Mouse (Mus musculus): ENCODE measurements around the gene Hnrnpa3. TPM values are rescaled to one million over a fixed set of nuclear protein-coding genes. Genes with fewer than 3 reads are reported as not detected.

Gene Hnrnpa3
- polyA plus RNA-seq, 1 experiment from 2014 or later: 230 TPM

DNA sequence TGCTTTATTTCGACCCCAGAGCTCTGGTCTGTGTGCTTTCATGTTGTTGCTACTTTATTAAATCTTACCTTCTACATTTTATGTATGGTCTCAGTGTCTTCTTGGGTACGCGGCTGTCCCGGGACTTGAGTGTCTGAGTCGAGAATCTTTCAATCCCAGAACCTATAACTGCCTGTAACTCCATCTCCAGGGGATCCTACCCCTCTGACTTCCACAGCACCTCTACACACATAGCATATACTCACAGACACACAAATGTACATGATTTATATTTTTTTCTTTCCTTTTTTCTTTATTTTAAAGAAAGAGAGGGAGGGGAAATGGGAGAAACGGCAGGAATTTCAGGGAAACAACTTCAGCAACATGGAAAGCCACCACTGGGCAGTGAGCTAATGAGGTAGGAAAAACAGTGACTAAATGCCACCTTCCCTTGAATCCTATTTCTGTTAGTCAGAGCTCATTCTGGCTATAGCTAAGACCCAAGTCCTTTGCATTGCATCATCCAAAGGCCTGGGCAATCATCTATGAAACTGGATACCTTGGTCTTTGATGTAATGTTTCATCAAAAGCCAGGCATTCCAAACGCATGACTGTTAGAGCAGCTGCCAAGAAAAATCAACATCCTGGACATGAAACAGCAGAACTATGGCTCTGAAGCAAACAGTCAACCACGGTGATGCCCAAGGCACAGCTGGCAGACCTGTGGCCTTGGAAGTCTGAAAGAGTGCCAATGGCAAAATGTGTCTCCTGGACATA lies 16.1 kb upstream of the Hnrnpa3 start:
- no peak overlapping the region for H3K4me2 ChIP-seq (ENCODE audit: low read length)
- peak; percentile 45 for DNase-seq (ENCODE audit: low spot score)
- no peak overlapping the region for H3K9ac ChIP-seq (ENCODE audit: low read length)
- 0 out of 2 replicates have a peak, but pooled peaks have one; percentile 36 for ATAC-seq (replicated peaks; ENCODE audit: low FRiP score, low TSS enrichment, low read depth)
- no peaks in the 10 kb centered on the region for H3K27me3 ChIP-seq (replicated peaks; ENCODE audit: control insufficient read depth, insufficient read depth, low read length)
- H3K36me3 ChIP-seq (ENCODE audit: control insufficient read depth, insufficient read depth, low read length): no peaks in the 10 kb centered on the region
- H3K4me1 ChIP-seq (replicated peaks; ENCODE audit: control insufficient read depth, insufficient read depth, low read length): peaks cover 10% of the 10 kb centered on the region
- H3K9me3 ChIP-seq (ENCODE audit: control insufficient read depth, low read length): peaks cover 4% of the 10 kb centered on the region; the same call in 1 of the 2 replicates
- no peak overlapping the region for H3K27ac ChIP-seq (ENCODE audit: low read depth)
- WGBS: 70% methylated on average over 8 of the region's 8 CpGs
- H3K4me3 ChIP-seq (ENCODE audit: low read depth, low read length): no peak overlapping the region

DNA sequence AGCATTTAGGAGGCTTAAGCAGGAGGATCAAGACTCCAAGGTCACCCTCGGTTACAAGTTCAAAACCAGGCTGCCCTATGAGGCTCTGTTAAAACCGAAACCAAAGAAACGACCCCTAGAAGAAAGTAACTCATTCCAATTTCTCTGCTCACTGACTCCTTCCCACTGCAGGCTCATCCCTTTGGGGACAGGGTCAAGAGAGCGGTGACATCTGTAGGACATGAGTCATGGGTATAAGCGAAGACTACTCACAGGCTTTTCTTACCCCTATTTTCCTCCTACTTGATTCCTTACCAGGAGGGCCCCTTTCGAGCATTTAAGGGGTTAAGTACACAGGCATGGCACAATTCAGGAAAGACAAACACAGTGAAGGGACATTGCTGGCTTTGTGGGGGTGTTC lies 15.1 kb upstream of the Hnrnpa3 start:
- Histone ChIP-seq H3K36me3 (ENCODE audit: control insufficient read depth, insufficient read depth, low read length) (no peaks in the 10 kb centered on the region), H3K4me3 (ENCODE audit: low read depth, low read length) (no peak overlapping the region), H3K9me3 (ENCODE audit: control insufficient read depth, low read length) (peaks cover 4% of the 10 kb centered on the region; the same call in 1 of the 2 replicates), H3K9ac (ENCODE audit: low read length) (no peak overlapping the region), H3K4me2 (ENCODE audit: low read length) (no peak overlapping the region), H3K27me3 (replicated peaks; ENCODE audit: control insufficient read depth, insufficient read depth, low read length) (no peaks in the 10 kb centered on the region), H3K27ac (ENCODE audit: low read depth) (no peak overlapping the region), H3K4me1 (replicated peaks; ENCODE audit: control insufficient read depth, insufficient read depth, low read length) (peaks cover 10% of the 10 kb centered on the region)
- DNase-seq (ENCODE audit: low spot score) (no peak), ATAC-seq (replicated peaks; ENCODE audit: low FRiP score, low TSS enrichment, low read depth) (no peak)
- WGBS: 76% methylated on average over 6 of the region's 6 CpGs

DNA sequence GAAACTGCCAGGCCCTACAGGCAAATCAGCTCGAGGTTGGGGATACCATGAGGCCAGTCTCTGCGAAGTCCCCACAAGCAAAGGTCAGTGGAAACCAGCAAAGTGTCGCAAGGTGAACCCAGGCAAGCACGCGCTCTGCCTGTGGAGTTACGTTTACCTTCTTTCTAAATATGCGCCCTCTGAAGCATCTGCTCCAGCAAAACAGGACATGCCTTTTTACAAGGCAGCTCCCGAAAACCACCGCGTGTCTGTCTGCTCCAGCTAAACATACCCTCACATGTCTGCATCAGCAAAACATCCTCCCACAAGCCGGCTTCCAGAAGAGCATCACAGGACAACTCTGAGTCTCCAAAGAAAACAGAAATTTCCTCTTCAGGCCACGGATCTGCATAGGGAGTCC lies 13.8 kb upstream of the Hnrnpa3 start:
- H3K36me3 ChIP-seq (ENCODE audit: control insufficient read depth, insufficient read depth, low read length): no peaks in the 10 kb centered on the region

DNA sequence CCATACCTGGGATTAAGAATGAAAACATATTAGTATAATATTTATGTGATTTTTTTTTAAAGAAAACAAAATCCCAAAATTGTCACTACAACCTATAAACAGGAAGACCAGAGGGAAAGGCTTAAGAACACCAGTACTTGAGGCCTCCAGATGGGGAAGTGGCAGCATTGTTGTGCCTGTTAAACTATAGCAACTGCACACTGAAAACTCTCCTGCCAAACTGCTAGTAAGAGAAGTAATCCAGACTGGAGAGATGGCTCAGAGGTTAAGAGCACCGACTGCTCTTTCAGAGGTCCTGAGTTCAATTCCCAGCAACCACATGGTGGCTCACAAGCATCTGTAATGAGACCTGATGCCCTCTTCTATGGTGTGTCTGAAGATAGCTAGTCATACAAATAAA lies 8.6 kb upstream of the Hnrnpa3 start:
- H3K27ac ChIP-seq (ENCODE audit: low read depth): no peak overlapping the region
- H3K27me3 ChIP-seq (replicated peaks; ENCODE audit: control insufficient read depth, insufficient read depth, low read length): no peaks in the 10 kb centered on the region
- DNase-seq (ENCODE audit: low spot score) (no peak), ATAC-seq (replicated peaks; ENCODE audit: low FRiP score, low TSS enrichment, low read depth) (no peak)
- H3K4me2 ChIP-seq (ENCODE audit: low read length): no peak overlapping the region
- no peaks in the 10 kb centered on the region for H3K36me3 ChIP-seq (ENCODE audit: control insufficient read depth, insufficient read depth, low read length)
- no peak overlapping the region for H3K4me3 ChIP-seq (ENCODE audit: low read depth, low read length)
- H3K9me3 ChIP-seq (ENCODE audit: control insufficient read depth, low read length): no peaks in the 10 kb centered on the region
- H3K9ac ChIP-seq (ENCODE audit: low read length): no peak overlapping the region
- WGBS: 88% methylated on average over 1 of the region's 1 CpGs
- H3K4me1 ChIP-seq (replicated peaks; ENCODE audit: control insufficient read depth, insufficient read depth, low read length): no peaks in the 10 kb centered on the region

More for the DNA sequence above, 13.8 kb upstream of the Hnrnpa3 start:
- no peak overlapping the region for H3K4me2 ChIP-seq (ENCODE audit: low read length)
- no peak for ATAC-seq (replicated peaks; ENCODE audit: low FRiP score, low TSS enrichment, low read depth)
- H3K27me3 ChIP-seq (replicated peaks; ENCODE audit: control insufficient read depth, insufficient read depth, low read length): no peaks in the 10 kb centered on the region
- no peak overlapping the region for H3K27ac ChIP-seq (ENCODE audit: low read depth)
- H3K4me3 ChIP-seq (ENCODE audit: low read depth, low read length): no peak overlapping the region
- H3K9me3 ChIP-seq (ENCODE audit: control insufficient read depth, low read length): peaks cover 4% of the 10 kb centered on the region; the same call in 1 of the 2 replicates
- DNase-seq (ENCODE audit: low spot score): no peak
- peaks cover 10% of the 10 kb centered on the region for H3K4me1 ChIP-seq (replicated peaks; ENCODE audit: control insufficient read depth, insufficient read depth, low read length)
- 89% methylated on average over 12 of the region's 12 CpGs for WGBS
- no peak overlapping the region for H3K9ac ChIP-seq (ENCODE audit: low read length)

DNA sequence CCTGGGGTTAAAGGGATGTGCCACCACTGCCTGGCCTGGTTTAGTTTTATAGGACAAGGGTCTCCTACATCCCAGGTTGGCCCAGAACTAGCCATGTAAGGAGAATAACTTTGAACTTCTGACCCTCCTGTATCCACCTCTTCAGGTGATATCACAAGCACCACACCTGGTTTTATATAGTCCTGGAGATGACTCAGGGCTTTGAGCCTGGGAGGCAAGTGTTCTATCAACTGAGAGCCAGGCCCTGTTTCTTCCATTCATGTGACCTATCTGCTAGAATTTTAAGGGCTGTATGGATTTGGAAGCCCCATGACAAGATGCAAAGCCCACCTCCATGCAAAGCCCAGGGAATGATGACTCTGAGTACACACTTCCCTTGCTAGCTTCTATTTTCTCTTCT lies 5.9 kb upstream of the Hnrnpa3 start:
- DNase-seq (ENCODE audit: low spot score): no peak
- H3K4me3 ChIP-seq (ENCODE audit: low read depth, low read length): no peak overlapping the region
- no peak overlapping the region for H3K9ac ChIP-seq (ENCODE audit: low read length)
- H3K36me3 ChIP-seq (ENCODE audit: control insufficient read depth, insufficient read depth, low read length): no peaks in the 10 kb centered on the region
- no peaks in the 10 kb centered on the region for H3K9me3 ChIP-seq (ENCODE audit: control insufficient read depth, low read length)
- no peaks in the 10 kb centered on the region for H3K27me3 ChIP-seq (replicated peaks; ENCODE audit: control insufficient read depth, insufficient read depth, low read length)
- no peak overlapping the region for H3K27ac ChIP-seq (ENCODE audit: low read depth)
- H3K4me2 ChIP-seq (ENCODE audit: low read length): no peak overlapping the region
- peaks cover 8% of the 10 kb centered on the region; the same call in 1 of the 2 replicates for H3K4me1 ChIP-seq (replicated peaks; ENCODE audit: control insufficient read depth, insufficient read depth, low read length)
- no peak for ATAC-seq (replicated peaks; ENCODE audit: low FRiP score, low TSS enrichment, low read depth)

DNA sequence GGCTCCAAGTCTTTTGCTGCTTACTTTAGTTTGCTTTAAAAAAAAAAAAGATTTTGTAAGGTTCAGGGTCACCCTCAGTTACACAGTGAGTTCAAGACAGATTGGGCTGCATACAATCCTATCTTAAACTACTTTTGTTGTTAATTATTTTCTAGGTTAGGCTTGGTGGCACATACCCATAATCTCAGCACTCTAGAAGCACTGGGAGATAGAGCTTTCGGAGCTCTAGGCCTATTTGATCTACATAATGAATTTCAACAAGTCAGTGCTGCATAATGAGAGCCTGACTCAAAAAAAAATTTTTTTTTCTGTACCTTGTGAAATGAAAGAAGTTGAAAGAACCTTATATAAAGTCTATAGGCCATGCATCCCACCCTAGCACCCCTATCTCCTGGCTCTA lies 4.4 kb upstream of the Hnrnpa3 start:
- no peak for ATAC-seq (replicated peaks; ENCODE audit: low FRiP score, low TSS enrichment, low read depth)
- no peaks in the 10 kb centered on the region for H3K9me3 ChIP-seq (ENCODE audit: control insufficient read depth, low read length)

DNA sequence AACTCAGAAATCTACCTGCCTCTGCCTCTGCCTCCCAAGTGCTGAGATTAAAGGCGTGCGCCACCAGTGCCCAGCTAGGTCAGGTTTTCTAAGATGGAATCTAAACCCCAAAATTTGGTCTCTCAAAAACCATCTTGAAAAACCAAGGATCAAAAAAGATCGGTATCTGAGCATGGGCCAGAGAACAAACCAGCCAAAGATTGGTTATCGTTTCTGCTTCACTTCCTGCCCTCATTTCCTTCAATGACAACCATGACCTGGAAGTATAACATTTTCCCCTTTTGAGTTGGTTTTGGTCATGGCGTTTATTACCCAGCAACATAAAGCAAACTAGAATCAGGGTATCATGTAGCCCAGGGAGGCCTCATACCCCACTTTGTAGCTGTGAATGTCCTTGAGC lies 2.1 kb upstream of the Hnrnpa3 start:
- DNase-seq (ENCODE audit: low spot score) (no peak), ATAC-seq (replicated peaks; ENCODE audit: low FRiP score, low TSS enrichment, low read depth) (no peak)
- H3K27ac ChIP-seq (ENCODE audit: low read depth): peak overlapping the region; percentile 97; the same call in 1 of the 2 replicates
- peaks cover 14% of the 10 kb centered on the region; the same call in 1 of the 2 replicates for H3K4me1 ChIP-seq (replicated peaks; ENCODE audit: control insufficient read depth, insufficient read depth, low read length)
- H3K9me3 ChIP-seq (ENCODE audit: control insufficient read depth, low read length): no peaks in the 10 kb centered on the region
- peaks cover 12% of the 10 kb centered on the region for H3K36me3 ChIP-seq (ENCODE audit: control insufficient read depth, insufficient read depth, low read length)
- H3K4me2 ChIP-seq (ENCODE audit: low read length): no peak overlapping the region
- WGBS: 87% methylated on average over 5 of the region's 5 CpGs
- no peaks in the 10 kb centered on the region for H3K27me3 ChIP-seq (replicated peaks; ENCODE audit: control insufficient read depth, insufficient read depth, low read length)
- H3K9ac ChIP-seq (ENCODE audit: low read length): no peak overlapping the region
- no peak overlapping the region for H3K4me3 ChIP-seq (ENCODE audit: low read depth, low read length)

More for the DNA sequence above, 4.4 kb upstream of the Hnrnpa3 start:
- no peaks in the 10 kb centered on the region for H3K36me3 ChIP-seq (ENCODE audit: control insufficient read depth, insufficient read depth, low read length)
- no peaks in the 10 kb centered on the region for H3K27me3 ChIP-seq (replicated peaks; ENCODE audit: control insufficient read depth, insufficient read depth, low read length)
- H3K4me1 ChIP-seq (replicated peaks; ENCODE audit: control insufficient read depth, insufficient read depth, low read length): peaks cover 8% of the 10 kb centered on the region; the same call in 1 of the 2 replicates
- no peak for DNase-seq (ENCODE audit: low spot score)
- no peak overlapping the region for H3K27ac ChIP-seq (ENCODE audit: low read depth)
- 91% methylated on average over 1 of the region's 1 CpGs for WGBS
- no peak overlapping the region for H3K9ac ChIP-seq (ENCODE audit: low read length)
- H3K4me2 ChIP-seq (ENCODE audit: low read length): no peak overlapping the region
- no peak overlapping the region for H3K4me3 ChIP-seq (ENCODE audit: low read depth, low read length)

DNA sequence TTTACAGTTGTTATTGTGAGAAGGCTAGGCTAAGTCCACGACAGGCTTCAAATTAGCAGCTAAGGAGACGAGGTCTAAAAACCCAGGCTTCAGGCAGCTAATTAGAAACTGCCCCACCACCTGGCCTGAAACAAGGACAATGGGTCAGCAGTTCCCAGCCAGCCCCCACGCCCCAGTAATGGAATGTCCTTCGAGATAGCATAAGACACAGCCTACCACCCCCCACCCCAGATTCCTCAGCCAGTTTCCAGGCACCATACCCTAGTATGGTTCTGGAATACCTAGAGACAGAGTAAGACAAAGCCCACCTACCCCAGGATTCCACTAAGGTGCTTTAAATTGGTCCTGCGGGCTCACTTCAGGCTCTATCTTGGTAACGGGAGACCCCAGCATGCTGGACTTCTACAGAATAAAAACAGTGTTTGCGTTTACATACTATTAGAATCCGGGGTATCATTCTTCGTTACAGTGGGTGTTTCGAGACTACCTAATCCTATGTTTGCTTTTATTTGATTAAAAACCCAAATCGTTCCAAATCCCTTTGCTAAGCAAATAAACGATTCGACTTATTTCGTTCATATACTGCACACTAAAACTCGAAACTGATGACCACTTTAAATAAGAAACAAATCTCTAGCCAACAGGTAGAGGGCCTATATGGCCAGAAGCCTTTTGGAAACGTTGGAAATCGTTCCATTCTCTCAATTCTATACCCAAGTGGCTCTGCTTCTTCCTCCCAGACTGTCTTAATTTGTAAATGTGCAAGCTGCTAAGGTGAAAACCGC lies 962 bp upstream of the Hnrnpa3 start:
- H3K9ac ChIP-seq (ENCODE audit: low read length): peak overlapping the region; percentile 92
- WGBS: 2% methylated on average over 18 of the region's 18 CpGs
- DNase-seq (ENCODE audit: low spot score): peak; percentile 73
- peak; percentile 0; the same call in 1 of the 2 replicates for ATAC-seq (replicated peaks; ENCODE audit: low FRiP score, low TSS enrichment, low read depth)
- peaks cover 14% of the 10 kb centered on the region; the same call in 1 of the 2 replicates for H3K4me1 ChIP-seq (replicated peaks; ENCODE audit: control insufficient read depth, insufficient read depth, low read length)
- H3K4me3 ChIP-seq (ENCODE audit: low read depth, low read length): peak overlapping the region; percentile 97
- peak overlapping the region; percentile 97 for H3K27ac ChIP-seq (ENCODE audit: low read depth)
- peaks cover 24% of the 10 kb centered on the region for H3K36me3 ChIP-seq (ENCODE audit: control insufficient read depth, insufficient read depth, low read length)
- H3K9me3 ChIP-seq (ENCODE audit: control insufficient read depth, low read length): no peaks in the 10 kb centered on the region
- H3K4me2 ChIP-seq (ENCODE audit: low read length): peak overlapping the region; percentile 56
- H3K27me3 ChIP-seq (replicated peaks; ENCODE audit: control insufficient read depth, insufficient read depth, low read length): no peaks in the 10 kb centered on the region

Measured in intestine, embryonic 14.5 days (tissue).